22 mouse cellular contexts compared by ENCODE assay signal in the genomic region with DNA sequence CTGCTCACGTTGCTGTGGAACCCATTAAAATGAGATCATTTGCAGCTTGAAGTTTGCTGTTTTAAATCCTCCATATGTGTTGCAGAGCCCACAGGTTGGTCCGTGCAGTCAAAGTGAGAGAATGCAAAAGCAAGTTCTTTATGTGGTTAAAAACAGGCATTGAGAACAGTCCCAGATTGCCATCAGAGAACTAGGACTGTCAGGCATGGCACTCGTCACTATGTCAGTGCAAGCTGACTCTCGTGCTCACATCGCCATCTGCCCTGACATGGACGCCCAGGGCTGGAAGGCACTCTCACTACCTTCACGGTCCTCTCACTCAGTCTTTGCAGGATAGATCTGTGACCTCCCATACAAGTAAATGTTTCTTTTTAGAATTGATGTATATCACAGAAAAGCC.
A peak's percentile ranks its signal among the peaks of the same experiment; 100 is the strongest.
DNase-seq lines count a peak whose midpoint lies in the region; ATAC-seq and TF ChIP-seq lines count a peak whose summit lies in the region.
"Had no signal": no experiment of that assay in that cellular context is flagged by ENCODE, and none has a peak within 500 bp of the region (broad histone marks: within the 10 kb centered on the region; RNA-seq: fewer than 3 reads in every experiment).

No protein-coding gene starts in this region.

- ATAC-seq in midbrain, postnatal 0 days (ENCODE audit: low FRiP score), result no peak
- no peak for ATAC-seq in lung, postnatal 0 days
- ATAC-seq: inflammation-experienced regulatory T-cells, adult 6 months had no signal

- H3K4me2 ChIP-seq in midbrain, postnatal 0 days (ENCODE audit: low read depth, low read length, poor library complexity, severe bottlenecking), result no peak overlapping the region
- no peak overlapping the region for H3K4me2 ChIP-seq in lung, postnatal 0 days (replicated peaks; ENCODE audit: low read depth, low read length)
- H3K4me2 ChIP-seq: heart, embryonic 15.5 days; limb, embryonic 13.5 days; liver, embryonic 13.5 days; lung, embryonic 14.5 days; midbrain, embryonic 11.5 days; neural tube, embryonic 13.5 days; stomach, embryonic 15.5 days had no signal

- no peak overlapping the region for H3K4me3 ChIP-seq in midbrain, postnatal 0 days (ENCODE audit: low read depth, low read length)
- H3K4me3 ChIP-seq in lung, postnatal 0 days (ENCODE audit: low read depth, low read length), result no peak overlapping the region
- H3K4me3 ChIP-seq: heart, embryonic 15.5 days; hindbrain, embryonic 10.5 days; limb, embryonic 13.5 days; liver, embryonic 13.5 days; neural tube, embryonic 13.5 days; stomach, embryonic 15.5 days had no signal

- H3K4me1 ChIP-seq in midbrain, postnatal 0 days (ENCODE audit: insufficient read depth, low read length), result no peaks in the 10 kb centered on the region
- H3K4me1 ChIP-seq in lung, postnatal 0 days (ENCODE audit: insufficient read depth, low read depth, low read length), result no peaks in the 10 kb centered on the region
- H3K4me1 ChIP-seq: hindbrain, embryonic 10.5 days; limb, embryonic 13.5 days; liver, embryonic 13.5 days; neural tube, embryonic 13.5 days; stomach, embryonic 15.5 days had no signal

- no peak for TF ChIP-seq CTCF in midbrain, postnatal 0 days (IDR thresholded peaks at IDR 0.05)
- TF ChIP-seq CTCF in lung, postnatal 0 days (IDR thresholded peaks at IDR 0.05), result no peak

- peak; percentile 32 to 57 for DNase-seq in layer of hippocampus, adult 18-20 months (ENCODE audit: low spot score in 2 of 2)
- DNase-seq in layer of hippocampus, adult 8-10 months (ENCODE audit: low spot score in 2 of 2), result no peak
- DNase-seq in brain, adult 2 months (ENCODE audit: low read depth, low spot score), result peak; percentile 75
- DNase-seq in cerebellum, adult 18-20 months, result peak; percentile 62 to 72
- peak; percentile 69 to 70 for DNase-seq in cerebellum, postnatal 25 days
- DNase-seq in retina, postnatal 1 day, result no peak
- no peak for DNase-seq in midbrain, postnatal 0 days (ENCODE audit: low spot score)
- no peak for DNase-seq in lung, postnatal 0 days (ENCODE audit: low spot score)
- DNase-seq: gastrocnemius, postnatal 14 days; kidney, postnatal 36 days; liver, embryonic 13.5 days; lung, embryonic 14.5 days; lung, postnatal 4 days; right cerebral cortex, postnatal 25 days; thymus, adult 2 months had no signal

- TF ChIP-seq EP300 in lung, postnatal 0 days (IDR thresholded peaks at IDR 0.05), result no peak

- 64% methylated on average over 7 of the region's 7 CpGs for WGBS in midbrain, postnatal 0 days
- 54% methylated on average over 7 of the region's 7 CpGs for WGBS in lung, postnatal 0 days

- H3K27me3 ChIP-seq in midbrain, postnatal 0 days (ENCODE audit: insufficient read depth, low read length), result no peaks in the 10 kb centered on the region
- H3K27me3 ChIP-seq in lung, postnatal 0 days (replicated peaks; ENCODE audit: insufficient read depth, low read length), result no peaks in the 10 kb centered on the region
- H3K27me3 ChIP-seq: heart, embryonic 15.5 days; limb, embryonic 13.5 days; liver, embryonic 13.5 days; neural tube, embryonic 13.5 days; stomach, embryonic 15.5 days had no signal

- H3K9me3 ChIP-seq in midbrain, postnatal 0 days (ENCODE audit: low read length), result no peaks in the 10 kb centered on the region
- no peaks in the 10 kb centered on the region for H3K9me3 ChIP-seq in lung, postnatal 0 days (ENCODE audit: low read length)
- H3K9me3 ChIP-seq: heart, embryonic 15.5 days; hindbrain, embryonic 10.5 days; limb, embryonic 13.5 days; liver, embryonic 13.5 days; neural tube, embryonic 13.5 days; stomach, embryonic 15.5 days had no signal

- H3K27ac ChIP-seq in midbrain, postnatal 0 days (ENCODE audit: low read depth, low read length), result no peak overlapping the region
- H3K27ac ChIP-seq in lung, postnatal 0 days (ENCODE audit: low read length), result no peak overlapping the region
- H3K27ac ChIP-seq: heart, embryonic 15.5 days; hindbrain, embryonic 10.5 days; limb, embryonic 13.5 days; liver, embryonic 13.5 days; neural tube, embryonic 13.5 days; stomach, embryonic 15.5 days had no signal

- no peaks in the 10 kb centered on the region for H3K36me3 ChIP-seq in midbrain, postnatal 0 days (ENCODE audit: insufficient read depth, low read length)
- H3K36me3 ChIP-seq in lung, postnatal 0 days (ENCODE audit: insufficient read depth, low read length), result no peaks in the 10 kb centered on the region
- H3K36me3 ChIP-seq: heart, embryonic 15.5 days; hindbrain, embryonic 10.5 days; limb, embryonic 13.5 days; liver, embryonic 13.5 days; neural tube, embryonic 13.5 days; stomach, embryonic 15.5 days had no signal

- H3K9ac ChIP-seq in midbrain, postnatal 0 days (replicated peaks; ENCODE audit: low read length, poor library complexity, severe bottlenecking), result no peak overlapping the region
- no peak overlapping the region for H3K9ac ChIP-seq in lung, postnatal 0 days (replicated peaks; ENCODE audit: low read depth)
- H3K9ac ChIP-seq: heart, embryonic 15.5 days; limb, embryonic 13.5 days; liver, embryonic 13.5 days; lung, embryonic 14.5 days; neural tube, embryonic 13.5 days; stomach, embryonic 15.5 days had no signal

Comparison
In these comparisons a context has a peak if more than half of its experiments do, and no peak if none do; other contexts are left out.
1. DNase-seq: peak in layer of hippocampus, adult 18-20 months (2 of 2), brain, adult 2 months (single experiment), cerebellum, adult 18-20 months (2 of 2) and cerebellum, postnatal 25 days (2 of 2); none in layer of hippocampus, adult 8-10 months (0 of 2), retina, postnatal 1 day (single experiment), midbrain, postnatal 0 days (single experiment) and lung, postnatal 0 days (single experiment).